Mouse (Mus musculus): ENCODE results near the gene Ppil6. TPM values are rescaled to one million over a fixed set of nuclear protein-coding genes. Genes with fewer than 3 reads are reported as not detected.

Gene Ppil6
- total RNA-seq, 2 experiments from 2014 or later: 0.50 to 1.2 TPM

Other genes with a start within 250 kb of the Ppil6 start
- gene Fig4, start 187.2 kb upstream of the Ppil6 start, total RNA-seq (2021): 10 to 100 TPM; 16.5 to 21.9 TPM
- gene Ak9, start 186.5 kb upstream of the Ppil6 start, total RNA-seq (2021): not detected
- 10 to 100 TPM; 16.9 to 19.9 TPM for gene Zbtb24, start 40.1 kb upstream of the Ppil6 start, total RNA-seq (2021)
- gene Mical1, start 14.1 kb upstream of the Ppil6 start, total RNA-seq (2021): 1 to 10 TPM; 7.8 to 9.8 TPM
- gene Smpd2, start 70 bp upstream of the Ppil6 start, total RNA-seq (2021): 10 to 100 TPM; 20.5 to 27.0 TPM
- gene Cd164, start 29.0 kb downstream of the Ppil6 start, total RNA-seq (2021): 100 to 1,000 TPM; 215 to 243 TPM
- under 1 TPM; 0.33 to 0.53 TPM for gene Ccdc162, start 226.2 kb downstream of the Ppil6 start, total RNA-seq (2021)